Mouse (Mus musculus): ENCODE measurements around the gene Krt73. TPM values are rescaled to one million over a fixed set of nuclear protein-coding genes. Genes with fewer than 3 reads are reported as not detected.

The Krt73 gene
- polyA plus RNA-seq, 1 experiment from 2014 or later = not detected

Other genes starting within 250 kb of the Krt73 start
- gene Krt90, start 239.4 kb downstream of the Krt73 start, polyA plus RNA-seq (2014; fragmentation: Nextera tagmentation; extraction: Ambion mirVana) = 0.22 TPM in 1 of 2 replicates, not detected in the other
- gene Krt75, start 228.4 kb downstream of the Krt73 start, polyA plus RNA-seq (2014; fragmentation: Nextera tagmentation; extraction: Ambion mirVana) = 0.45 and 0.52 TPM in 2 replicates
- not detected in 2 replicates for gene Gm5414, start 174.2 kb downstream of the Krt73 start, polyA plus RNA-seq (2014; fragmentation: Nextera tagmentation; extraction: Ambion mirVana)
- gene Gm5478, start 155.0 kb downstream of the Krt73 start, polyA plus RNA-seq (2014; fragmentation: Nextera tagmentation; extraction: Ambion mirVana) = not detected in 2 replicates
- gene Krt6b, start 122.1 kb downstream of the Krt73 start, polyA plus RNA-seq (2014; fragmentation: Nextera tagmentation; extraction: Ambion mirVana) = not detected in 2 replicates
- 16.8 and 25.8 TPM in 2 replicates for gene Krt6a, start 108.0 kb downstream of the Krt73 start, polyA plus RNA-seq (2014; fragmentation: Nextera tagmentation; extraction: Ambion mirVana)
- 50.0 and 65.6 TPM in 2 replicates for gene Krt5, start 89.4 kb downstream of the Krt73 start, polyA plus RNA-seq (2014; fragmentation: Nextera tagmentation; extraction: Ambion mirVana)
- not detected in 2 replicates for gene Krt71, start 59.2 kb downstream of the Krt73 start, polyA plus RNA-seq (2014; fragmentation: Nextera tagmentation; extraction: Ambion mirVana)
- not detected in 2 replicates for gene Krt72, start 15.9 kb downstream of the Krt73 start, polyA plus RNA-seq (2014; fragmentation: Nextera tagmentation; extraction: Ambion mirVana)
- gene Krt2, start 15.8 kb upstream of the Krt73 start, polyA plus RNA-seq (2014; fragmentation: Nextera tagmentation; extraction: Ambion mirVana) = not detected in 2 replicates
- gene Krt1, start 48.4 kb upstream of the Krt73 start, polyA plus RNA-seq (2014; fragmentation: Nextera tagmentation; extraction: Ambion mirVana) = 1.4 and 1.9 TPM in 2 replicates
- 0.13 and 0.14 TPM in 2 replicates for gene Krt77, start 67.4 kb upstream of the Krt73 start, polyA plus RNA-seq (2014; fragmentation: Nextera tagmentation; extraction: Ambion mirVana)
- not detected in 2 replicates for gene Krt76, start 90.6 kb upstream of the Krt73 start, polyA plus RNA-seq (2014; fragmentation: Nextera tagmentation; extraction: Ambion mirVana)
- 60.1 and 100 TPM in 2 replicates for gene Krt4, start 122.4 kb upstream of the Krt73 start, polyA plus RNA-seq (2014; fragmentation: Nextera tagmentation; extraction: Ambion mirVana)
- gene Krt79, start 138.0 kb upstream of the Krt73 start, polyA plus RNA-seq (2014; fragmentation: Nextera tagmentation; extraction: Ambion mirVana) = 0.38 and 0.78 TPM in 2 replicates
- 0.36 and 0.66 TPM in 2 replicates for gene Krt78, start 151.9 kb upstream of the Krt73 start, polyA plus RNA-seq (2014; fragmentation: Nextera tagmentation; extraction: Ambion mirVana)
- 707 and 780 TPM in 2 replicates for gene Krt8, start 202.1 kb upstream of the Krt73 start, polyA plus RNA-seq (2014; fragmentation: Nextera tagmentation; extraction: Ambion mirVana)
- gene Krt18, start 225.8 kb upstream of the Krt73 start, polyA plus RNA-seq (2014; fragmentation: Nextera tagmentation; extraction: Ambion mirVana) = 407 and 452 TPM in 2 replicates